Mouse (Mus musculus): ENCODE measurements at regions not wholly inside any gene's neighbourhood (a gene's known extent, or its start where the extent isn't known, plus 50 kb on each side); places are given as distances from the start of the nearest gene placed in this dataset.

- Histone ChIP-seq H3K27me3 (ENCODE audit: insufficient read depth, low read length) (no peaks in the 10 kb centered on the region), H3K9ac (no peak overlapping the region), H3K4me3 (ENCODE audit: low read depth, low read length) (no peak overlapping the region), H3K9me3 (ENCODE audit: low read depth, low read length) (no peaks in the 10 kb centered on the region), H3K4me1 (ENCODE audit: insufficient read depth) (no peaks in the 10 kb centered on the region), H3K27ac (ENCODE audit: low read depth) (no peak overlapping the region), H3K4me2 (no peak overlapping the region), H3K36me3 (ENCODE audit: insufficient read depth) (no peaks in the 10 kb centered on the region)
- TF ChIP-seq CTCF (IDR thresholded peaks at IDR 0.05; ENCODE audit: low read depth) = no peak
- DNase-seq (no peak), ATAC-seq (ENCODE audit: insufficient read depth) (no peak)
- WGBS = 74% methylated on average over 6 of the region's 6 CpGs
These were observed 534.5 kb upstream of the Atp11b start for GRCm38 (mm10) chr3:35219394-35219793.

- DNase-seq (no peak), ATAC-seq (ENCODE audit: insufficient read depth) (no peak)
- TF ChIP-seq CTCF (IDR thresholded peaks at IDR 0.05; ENCODE audit: low read depth) = no peak
- no peaks in the 10 kb centered on the region for H3K36me3 ChIP-seq (ENCODE audit: insufficient read depth)
- no peaks in the 10 kb centered on the region for H3K9me3 ChIP-seq (ENCODE audit: low read depth, low read length)
- 58% methylated on average over 3 of the region's 3 CpGs for WGBS
- H3K4me1 ChIP-seq (ENCODE audit: insufficient read depth) = no peaks in the 10 kb centered on the region
- H3K27me3 ChIP-seq (ENCODE audit: insufficient read depth, low read length) = no peaks in the 10 kb centered on the region
- H3K27ac ChIP-seq (ENCODE audit: low read depth) = no peak overlapping the region
- no peak overlapping the region for H3K4me3 ChIP-seq (ENCODE audit: low read depth, low read length)
- no peak overlapping the region for H3K4me2 ChIP-seq
- H3K9ac ChIP-seq = no peak overlapping the region
These were observed 532.7 kb upstream of the Atp11b start for GRCm38 (mm10) chr3:35221183-35221582.

DNA sequence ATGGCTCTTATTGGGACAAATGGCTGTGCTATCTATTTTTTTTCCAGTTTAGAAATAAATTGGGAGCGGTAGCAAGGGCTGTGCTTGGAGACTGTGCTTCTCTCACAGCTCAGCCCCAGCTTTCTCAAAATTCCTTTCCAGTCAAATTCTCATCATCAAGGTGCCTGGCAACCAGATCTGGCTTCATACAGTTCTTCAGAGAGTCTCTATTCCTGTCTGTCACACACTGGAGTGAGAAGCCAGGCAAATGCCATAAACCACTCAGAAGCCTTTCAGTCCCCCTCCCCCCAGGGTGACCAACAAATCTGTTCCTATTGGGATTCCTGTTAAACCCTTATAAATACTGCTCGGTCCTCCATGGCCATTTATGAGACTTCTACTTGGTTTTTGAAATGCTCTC, 531.7 kb upstream of the Atp11b start:
- H3K9me3 ChIP-seq (ENCODE audit: low read depth, low read length) = no peaks in the 10 kb centered on the region
- ATAC-seq (ENCODE audit: insufficient read depth) (no peak), DNase-seq (no peak)
- no peak overlapping the region for H3K4me2 ChIP-seq
- H3K27ac ChIP-seq (ENCODE audit: low read depth) = no peak overlapping the region
- no peak overlapping the region for H3K9ac ChIP-seq
- H3K4me3 ChIP-seq (ENCODE audit: low read depth, low read length) = no peak overlapping the region
- H3K4me1 ChIP-seq (ENCODE audit: insufficient read depth) = no peaks in the 10 kb centered on the region
- no peaks in the 10 kb centered on the region for H3K36me3 ChIP-seq (ENCODE audit: insufficient read depth)
- WGBS = 49% methylated on average over 2 of the region's 2 CpGs
- H3K27me3 ChIP-seq (ENCODE audit: insufficient read depth, low read length) = no peaks in the 10 kb centered on the region
- TF ChIP-seq CTCF (IDR thresholded peaks at IDR 0.05; ENCODE audit: low read depth) = no peak

DNA sequence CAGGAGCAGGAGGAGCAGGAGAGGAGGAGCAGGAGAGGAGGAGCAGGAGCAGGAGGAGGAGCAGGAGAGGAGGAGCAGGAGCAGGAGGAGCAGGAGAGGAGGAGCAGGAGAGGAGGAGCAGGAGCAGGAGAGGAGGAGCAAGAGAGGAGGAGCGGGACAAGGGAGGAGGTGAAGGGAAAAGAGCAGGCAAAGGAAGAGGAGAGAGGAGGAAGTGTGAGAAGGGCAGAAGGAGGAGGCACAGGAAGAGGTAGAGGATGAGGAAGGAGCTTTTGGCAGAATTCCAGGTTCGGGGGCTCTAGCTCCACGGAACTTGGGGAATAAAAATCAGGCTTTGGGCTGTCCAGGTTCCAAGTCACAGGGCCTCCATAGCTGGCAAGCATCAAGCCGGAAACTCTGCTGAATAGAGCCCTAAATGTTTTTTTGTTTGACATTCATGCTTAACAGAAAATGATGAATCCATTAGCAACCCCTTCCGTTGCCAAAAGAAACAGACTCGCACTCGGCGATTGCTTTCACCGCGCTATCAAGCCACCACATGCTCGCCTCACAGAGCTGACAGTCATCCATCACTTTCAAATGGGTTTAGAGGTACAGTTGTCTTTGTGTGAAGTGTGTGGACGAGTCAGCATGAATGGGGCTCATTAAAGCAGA, 528.7 kb upstream of the Atp11b start:
- H3K4me2 ChIP-seq = peak overlapping the region; percentile 42
- H3K27ac ChIP-seq (ENCODE audit: low read depth) = no peak overlapping the region

DNA sequence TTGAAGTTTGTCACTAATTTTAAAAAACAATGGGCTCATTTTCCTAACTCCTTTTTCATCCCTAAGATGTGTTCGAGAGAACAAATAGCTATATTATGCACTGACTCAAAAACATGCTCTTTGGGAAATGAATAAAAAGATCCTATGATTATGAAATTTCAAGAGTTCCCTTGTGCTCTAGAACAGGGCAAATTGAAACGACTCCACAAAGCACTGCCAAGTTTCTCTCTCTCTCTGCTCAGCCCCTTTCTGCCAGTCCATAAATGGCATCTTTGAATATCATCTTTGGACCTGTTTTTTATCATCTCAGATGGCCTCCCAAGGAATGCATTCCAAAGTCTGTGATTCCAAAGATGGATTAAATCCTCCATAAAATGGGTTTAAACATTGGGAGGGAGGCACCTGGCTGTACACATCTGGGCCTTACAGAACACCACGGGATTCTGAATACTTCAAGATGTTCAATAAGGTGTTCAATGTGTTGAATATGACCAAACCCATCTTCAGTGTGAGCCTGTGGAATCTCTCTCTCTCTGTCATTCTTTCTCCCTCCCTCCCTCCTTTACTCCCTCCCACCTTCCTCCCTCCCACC, 528.0 kb upstream of the Atp11b start:
- 54% methylated on average over 3 of the region's 3 CpGs for WGBS
- ATAC-seq (ENCODE audit: insufficient read depth) = no peak

More for the DNA sequence above, 528.7 kb upstream of the Atp11b start:
- no peaks in the 10 kb centered on the region for H3K9me3 ChIP-seq (ENCODE audit: low read depth, low read length)
- H3K36me3 ChIP-seq (ENCODE audit: insufficient read depth) = no peaks in the 10 kb centered on the region
- H3K9ac ChIP-seq = no peak overlapping the region
- 10% methylated on average over 12 of the region's 12 CpGs for WGBS
- TF ChIP-seq CTCF (IDR thresholded peaks at IDR 0.05; ENCODE audit: low read depth) = no peak
- DNase-seq (peak; percentile 77), ATAC-seq (ENCODE audit: insufficient read depth) (peak; percentile 82)
- no peak overlapping the region for H3K4me3 ChIP-seq (ENCODE audit: low read depth, low read length)
- H3K4me1 ChIP-seq (ENCODE audit: insufficient read depth) = no peaks in the 10 kb centered on the region
- no peaks in the 10 kb centered on the region for H3K27me3 ChIP-seq (ENCODE audit: insufficient read depth, low read length)

DNA sequence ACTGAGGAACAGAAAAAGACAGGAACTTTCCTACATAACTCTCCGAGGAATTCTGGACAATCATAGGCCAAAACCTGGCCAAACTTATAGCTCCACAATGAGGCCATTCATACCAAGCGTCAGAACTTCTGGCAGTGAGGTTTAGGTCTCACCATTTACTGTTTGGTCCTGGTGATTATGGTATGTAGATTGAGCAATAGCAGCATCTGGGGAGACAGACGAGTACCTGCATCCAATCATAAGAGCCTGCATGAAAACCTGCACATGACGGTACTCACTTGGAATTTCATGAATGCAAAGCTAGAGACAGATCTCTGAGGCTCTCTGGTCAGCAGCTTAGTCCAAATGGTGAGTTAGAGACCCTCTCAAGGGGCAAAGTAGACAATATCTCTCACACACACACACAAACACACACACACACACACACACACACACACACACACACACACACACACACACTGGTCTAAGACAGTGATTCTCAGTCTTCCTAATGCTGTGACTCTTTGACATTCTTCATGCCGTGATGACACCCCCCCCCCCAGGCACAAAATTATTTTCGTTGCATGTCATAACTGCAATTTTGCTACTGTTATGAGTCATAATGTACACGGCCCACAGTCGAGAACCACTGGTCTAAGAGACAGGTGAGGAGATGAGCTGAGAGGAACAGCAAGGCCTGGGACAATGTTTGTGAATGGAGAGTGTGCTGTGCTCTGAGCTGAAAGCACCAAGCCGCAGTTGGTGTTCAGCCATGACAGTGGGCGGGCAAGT, 522.6 kb upstream of the Atp11b start:
- Histone ChIP-seq H3K27me3 (ENCODE audit: insufficient read depth, low read length) (no peaks in the 10 kb centered on the region), H3K36me3 (ENCODE audit: insufficient read depth) (no peaks in the 10 kb centered on the region), H3K4me1 (ENCODE audit: insufficient read depth) (no peaks in the 10 kb centered on the region), H3K4me3 (ENCODE audit: low read depth, low read length) (no peak overlapping the region), H3K9me3 (ENCODE audit: low read depth, low read length) (no peaks in the 10 kb centered on the region), H3K9ac (no peak overlapping the region), H3K4me2 (no peak overlapping the region), H3K27ac (ENCODE audit: low read depth) (no peak overlapping the region)
- no peak for TF ChIP-seq CTCF (IDR thresholded peaks at IDR 0.05; ENCODE audit: low read depth)
- WGBS = 68% methylated on average over 10 of the region's 10 CpGs
- DNase-seq = peak; percentile 9
- ATAC-seq (ENCODE audit: insufficient read depth) = no peak

More for the DNA sequence above, 528.0 kb upstream of the Atp11b start:
- Histone ChIP-seq H3K4me1 (ENCODE audit: insufficient read depth) (no peaks in the 10 kb centered on the region), H3K4me2 (peak overlapping the region; percentile 42; the same call in 1 of the 2 replicates), H3K9ac (no peak overlapping the region), H3K36me3 (ENCODE audit: insufficient read depth) (no peaks in the 10 kb centered on the region), H3K4me3 (ENCODE audit: low read depth, low read length) (no peak overlapping the region), H3K27me3 (ENCODE audit: insufficient read depth, low read length) (no peaks in the 10 kb centered on the region), H3K9me3 (ENCODE audit: low read depth, low read length) (no peaks in the 10 kb centered on the region), H3K27ac (ENCODE audit: low read depth) (no peak overlapping the region)
- no peak for TF ChIP-seq CTCF (IDR thresholded peaks at IDR 0.05; ENCODE audit: low read depth)
- no peak for DNase-seq

GRCm38 (mm10) chr3:35232487-35232886, 521.4 kb upstream of the Atp11b start:
- WGBS = 50% methylated on average over 1 of the region's 1 CpGs
- Histone ChIP-seq H3K27me3 (ENCODE audit: insufficient read depth, low read length) (no peaks in the 10 kb centered on the region), H3K4me2 (no peak overlapping the region), H3K9me3 (ENCODE audit: low read depth, low read length) (no peaks in the 10 kb centered on the region), H3K4me3 (ENCODE audit: low read depth, low read length) (no peak overlapping the region), H3K36me3 (ENCODE audit: insufficient read depth) (no peaks in the 10 kb centered on the region), H3K9ac (no peak overlapping the region), H3K27ac (ENCODE audit: low read depth) (no peak overlapping the region), H3K4me1 (ENCODE audit: insufficient read depth) (no peaks in the 10 kb centered on the region; the same call in 1 of the 2 replicates)
- DNase-seq = no peak
- TF ChIP-seq CTCF (IDR thresholded peaks at IDR 0.05; ENCODE audit: low read depth) = no peak
- no peak for ATAC-seq (ENCODE audit: insufficient read depth)

Data from lung, embryonic 14.5 days (tissue).